Mouse (Mus musculus): Measurements from ENCODE around the gene Carhsp1. TPM values are rescaled to one million over a fixed set of nuclear protein-coding genes. Genes with fewer than 3 reads are reported as not detected.

Carhsp1 gene
- polyA plus RNA-seq, 1 experiment, result 110 TPM

DNA sequence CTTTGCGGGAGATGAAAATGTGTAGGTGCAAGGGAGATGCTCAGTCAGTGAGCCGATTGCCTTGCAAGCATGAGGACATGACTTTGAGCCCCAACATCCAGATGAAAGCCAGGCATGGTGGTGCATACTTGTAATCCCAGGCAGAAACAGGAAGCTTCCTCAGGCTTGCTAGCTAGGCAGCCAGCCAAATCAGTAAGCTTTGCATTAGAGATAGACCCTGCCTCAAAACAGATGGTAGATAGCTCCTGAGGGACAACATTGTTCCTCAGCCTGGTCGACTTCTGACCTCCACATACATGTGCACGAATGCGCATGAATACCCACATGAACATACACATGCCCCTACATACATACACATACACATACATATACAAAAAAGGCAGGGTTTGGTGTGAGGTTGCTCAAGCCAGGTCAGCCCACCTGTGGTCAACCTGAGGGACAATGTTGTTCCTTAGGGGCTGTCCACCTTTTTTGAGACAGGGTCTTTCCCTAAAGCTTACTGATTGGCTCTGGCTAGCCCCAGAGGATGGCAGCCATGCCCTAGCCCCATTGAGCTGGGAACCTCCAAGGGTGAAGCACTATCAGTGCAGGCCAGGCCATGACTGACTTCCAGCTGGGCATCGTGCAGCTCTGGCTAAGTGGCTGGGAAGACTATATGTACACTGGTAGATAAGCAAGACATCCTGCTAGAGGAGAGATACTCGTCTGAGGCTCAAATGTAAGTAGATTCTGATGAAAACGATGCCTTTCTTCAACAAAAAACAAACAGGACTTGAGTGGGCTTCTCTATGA lies 59.5 kb downstream of the Carhsp1 start:
- no peak overlapping the region for H3K4me2 ChIP-seq (ENCODE audit: low read depth)
- TF ChIP-seq TCF3 (IDR thresholded peaks at IDR 0.05; ENCODE audit: insufficient read length, low read depth) (no peak), TCF12 (IDR thresholded peaks at IDR 0.05; ENCODE audit: insufficient read depth, poor library complexity, severe bottlenecking) (no peak), POLR2A (IDR thresholded peaks at IDR 0.05; ENCODE audit: insufficient read length, low read depth) (no peak)
- no peaks in the 10 kb centered on the region for H3K79me2 ChIP-seq (ENCODE audit: control insufficient read depth, insufficient read depth)
- no peak overlapping the region for H3K4me3 ChIP-seq
- H3K36me3 ChIP-seq (ENCODE audit: control insufficient read depth, insufficient read depth), result no peaks in the 10 kb centered on the region
- peaks cover 21% of the 10 kb centered on the region for H3K27me3 ChIP-seq (ENCODE audit: control insufficient read depth, insufficient read depth, insufficient read length)
- H3ac ChIP-seq (ENCODE audit: control insufficient read depth, insufficient read length), result no peak overlapping the region

DNA sequence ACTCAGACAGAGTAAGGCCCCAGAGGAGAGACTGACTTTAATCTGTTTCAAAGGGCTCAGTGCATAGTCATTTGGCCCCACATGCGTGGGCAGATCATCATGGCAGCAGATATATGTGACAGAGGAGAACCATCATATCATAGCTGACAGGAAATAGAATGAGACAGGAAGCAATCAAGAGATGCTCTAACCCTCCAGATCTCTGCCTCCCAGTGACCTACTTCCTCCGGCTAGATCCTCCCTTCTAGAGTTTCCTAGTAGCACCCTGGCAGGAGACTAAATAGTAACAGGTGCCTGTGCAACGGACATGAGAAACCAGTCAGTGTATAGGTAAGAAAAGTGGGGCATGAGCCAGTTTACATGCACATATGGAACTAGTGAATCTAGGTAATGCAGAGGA lies 61.6 kb downstream of the Carhsp1 start:
- TF ChIP-seq TCF3 (IDR thresholded peaks at IDR 0.05; ENCODE audit: insufficient read length, low read depth), result no peak
- TF ChIP-seq SRF (IDR thresholded peaks at IDR 0.05; ENCODE audit: control insufficient read depth, insufficient read length, low read depth), result no peak
- TF ChIP-seq MYOD1 (IDR thresholded peaks at IDR 0.05; ENCODE audit: control insufficient read depth in 1 of 3, insufficient read length in 2 of 3, low read depth in 2 of 3), result no peak
- TF ChIP-seq CEBPB (IDR thresholded peaks at IDR 0.05; ENCODE audit: insufficient read depth, poor library complexity, severe bottlenecking), result no peak
- TF ChIP-seq E2F4 (IDR thresholded peaks at IDR 0.05; ENCODE audit: insufficient read depth), result no peak
- TF ChIP-seq MAX (IDR thresholded peaks at IDR 0.05; ENCODE audit: low read depth), result no peak
- TF ChIP-seq POLR2A (IDR thresholded peaks at IDR 0.05; ENCODE audit: insufficient read length, low read depth), result no peak
- Histone ChIP-seq H3K4me3 (no peak overlapping the region), H3K4me2 (ENCODE audit: low read depth) (no peak overlapping the region), H3K36me3 (ENCODE audit: control insufficient read depth, insufficient read depth) (no peaks in the 10 kb centered on the region), H3ac (ENCODE audit: control insufficient read depth, insufficient read length) (no peak overlapping the region), H3K27me3 (ENCODE audit: control insufficient read depth, insufficient read depth, insufficient read length) (peaks cover 21% of the 10 kb centered on the region), H3K79me2 (ENCODE audit: control insufficient read depth, insufficient read depth) (no peaks in the 10 kb centered on the region)

Other genes starting within 250 kb of the Carhsp1 start
- not detected for gene Tmem114, start 247.0 kb downstream of the Carhsp1 start, polyA plus RNA-seq (2012; fragmentation: generic; extraction: Trizol)
- 34.3 TPM for gene Mettl22, start 201.4 kb downstream of the Carhsp1 start, polyA plus RNA-seq (2012; fragmentation: generic; extraction: Trizol)
- gene Abat, start 158.7 kb downstream of the Carhsp1 start, polyA plus RNA-seq (2012; fragmentation: generic; extraction: Trizol), result 0.04 TPM
- gene Pmm2, start 34.5 kb downstream of the Carhsp1 start, polyA plus RNA-seq (2012; fragmentation: generic; extraction: Trizol), result 31.7 TPM
- 7.4 TPM for gene Tmem186, start 34.4 kb downstream of the Carhsp1 start, polyA plus RNA-seq (2012; fragmentation: generic; extraction: Trizol)
- 0.16 TPM for gene Gm5767, start 8.6 kb upstream of the Carhsp1 start, polyA plus RNA-seq (2012; fragmentation: generic; extraction: Trizol)
- 24.0 TPM for gene Usp7, start 120.2 kb upstream of the Carhsp1 start, polyA plus RNA-seq (2012; fragmentation: generic; extraction: Trizol)
- 27.5 TPM for gene 1810013L24Rik, start 157.9 kb upstream of the Carhsp1 start, polyA plus RNA-seq (2012; fragmentation: generic; extraction: Trizol)